ENCODE assay signal across 10 mouse cellular contexts in the genomic region with DNA sequence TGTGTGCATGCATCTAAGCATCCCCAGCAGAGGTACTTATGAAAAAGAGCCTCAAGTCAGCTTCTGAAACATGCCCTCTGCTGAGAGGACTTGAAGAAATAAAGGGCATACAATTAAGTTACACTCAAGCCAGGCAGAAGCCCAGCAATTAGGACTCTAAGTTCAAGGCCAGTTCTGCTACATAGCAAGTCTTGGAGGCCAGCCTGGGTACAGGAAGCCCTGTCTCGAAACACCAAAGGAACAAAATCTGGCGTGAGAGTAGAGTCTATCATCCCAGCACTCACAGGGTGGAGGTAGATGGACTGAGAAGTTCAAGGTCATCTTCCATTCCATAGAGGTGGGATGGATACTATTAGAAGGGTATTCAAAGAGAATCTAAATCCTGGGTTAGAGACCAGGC. TPM values are rescaled to one million over a fixed set of nuclear protein-coding genes. Genes with fewer than 3 reads are reported as not detected.
DNase-seq lines count a peak whose midpoint lies in the region; ATAC-seq and TF ChIP-seq lines count a peak whose summit lies in the region.
"Had no signal": no experiment of that assay in that cellular context is flagged by ENCODE, and none has a peak within 500 bp of the region (broad histone marks: within the 10 kb centered on the region; RNA-seq: fewer than 3 reads in every experiment).

No protein-coding gene starts in this region.

- no peaks in the 10 kb centered on the region for H3K9me3 ChIP-seq in hindbrain, embryonic 14.5 days (ENCODE audit: control insufficient read depth, low read length)
- no peaks in the 10 kb centered on the region for H3K9me3 ChIP-seq in hindbrain, embryonic 10.5 days
- no peaks in the 10 kb centered on the region for H3K9me3 ChIP-seq in midbrain, embryonic 14.5 days (ENCODE audit: control insufficient read depth, low read length)
- H3K9me3 ChIP-seq in midbrain, embryonic 10.5 days (replicated peaks) = no peaks in the 10 kb centered on the region
- no peaks in the 10 kb centered on the region for H3K9me3 ChIP-seq in stomach, postnatal 0 days (ENCODE audit: control insufficient read depth, low read length)
- H3K9me3 ChIP-seq: limb, embryonic 12.5 days had no signal

- no peak for ATAC-seq in hindbrain, embryonic 14.5 days (ENCODE audit: low FRiP score)
- no peak for ATAC-seq in midbrain, embryonic 14.5 days (ENCODE audit: low FRiP score, low TSS enrichment)
- no peak for ATAC-seq in stomach, postnatal 0 days (ENCODE audit: low FRiP score, low TSS enrichment)

- TF ChIP-seq EP300 in heart, adult 2 months (IDR thresholded peaks at IDR 0.05; ENCODE audit: insufficient read depth, low read depth, low read length) = no peak
- no peak for TF ChIP-seq EP300 in stomach, postnatal 0 days (optimal IDR thresholded peaks at IDR 0.05)

- TF ChIP-seq POLR2A in heart, adult 2 months (IDR thresholded peaks at IDR 0.05; ENCODE audit: insufficient read depth, low read depth, low read length) = no peak

- H3K27me3 ChIP-seq in heart, adult 2 months (ENCODE audit: control insufficient read depth, insufficient read depth, low read length) = no peaks in the 10 kb centered on the region
- no peaks in the 10 kb centered on the region for H3K27me3 ChIP-seq in hindbrain, embryonic 14.5 days (ENCODE audit: control insufficient read depth, insufficient read depth, low read length)
- no peaks in the 10 kb centered on the region for H3K27me3 ChIP-seq in hindbrain, embryonic 10.5 days (ENCODE audit: insufficient read depth, poor library complexity, severe bottlenecking)
- H3K27me3 ChIP-seq in midbrain, embryonic 14.5 days (ENCODE audit: control insufficient read depth, insufficient read depth, low read length) = no peaks in the 10 kb centered on the region
- H3K27me3 ChIP-seq in midbrain, embryonic 10.5 days (ENCODE audit: low read depth, poor library complexity, severe bottlenecking) = no peaks in the 10 kb centered on the region
- H3K27me3 ChIP-seq in stomach, postnatal 0 days (ENCODE audit: control insufficient read depth, insufficient read depth, low read length) = no peaks in the 10 kb centered on the region
- H3K27me3 ChIP-seq: limb, embryonic 12.5 days had no signal

- WGBS in heart, adult 2 months = 21% methylated on average over 2 of the region's 2 CpGs
- WGBS in hindbrain, embryonic 14.5 days = 84% methylated on average over 2 of the region's 2 CpGs
- WGBS in hindbrain, embryonic 10.5 days = 91% methylated on average over 2 of the region's 2 CpGs
- WGBS in midbrain, embryonic 14.5 days = 76% methylated on average over 2 of the region's 2 CpGs
- WGBS in midbrain, embryonic 10.5 days = 85% methylated on average over 2 of the region's 2 CpGs
- WGBS in stomach, postnatal 0 days = 72% methylated on average over 2 of the region's 2 CpGs

- H3K36me3 ChIP-seq in heart, adult 2 months (ENCODE audit: control insufficient read depth, insufficient read depth, low read length) = peaks cover 14% of the 10 kb centered on the region
- no peaks in the 10 kb centered on the region for H3K36me3 ChIP-seq in hindbrain, embryonic 14.5 days (replicated peaks; ENCODE audit: control insufficient read depth, insufficient read depth)
- H3K36me3 ChIP-seq in hindbrain, embryonic 10.5 days = peaks cover 5% of the 10 kb centered on the region; the same call in 1 of the 2 replicates
- H3K36me3 ChIP-seq in midbrain, embryonic 14.5 days (ENCODE audit: control insufficient read depth, insufficient read depth, low read length) = no peaks in the 10 kb centered on the region
- H3K36me3 ChIP-seq in midbrain, embryonic 10.5 days = no peaks in the 10 kb centered on the region
- no peaks in the 10 kb centered on the region; the same call in 1 of the 2 replicates for H3K36me3 ChIP-seq in stomach, postnatal 0 days (ENCODE audit: control insufficient read depth, insufficient read depth, low read length)
- H3K36me3 ChIP-seq: limb, embryonic 12.5 days had no signal

- H3K27ac ChIP-seq in heart, adult 2 months = peak overlapping the region; percentile 78
- H3K27ac ChIP-seq in hindbrain, embryonic 14.5 days = peak overlapping the region; percentile 43; the same call in 1 of the 2 replicates
- no peak overlapping the region for H3K27ac ChIP-seq in hindbrain, embryonic 10.5 days
- peak overlapping the region; percentile 32; the same call in 1 of the 2 replicates for H3K27ac ChIP-seq in midbrain, embryonic 14.5 days (replicated peaks; ENCODE audit: low read depth, low read length)
- H3K27ac ChIP-seq in midbrain, embryonic 10.5 days (replicated peaks) = no peak overlapping the region
- no peak overlapping the region for H3K27ac ChIP-seq in stomach, postnatal 0 days (replicated peaks)
- H3K27ac ChIP-seq: limb, embryonic 12.5 days had no signal

- no peak overlapping the region for H3K4me2 ChIP-seq in hindbrain, embryonic 14.5 days (replicated peaks)
- no peak overlapping the region for H3K4me2 ChIP-seq in midbrain, embryonic 14.5 days (ENCODE audit: low read length)
- H3K4me2 ChIP-seq in stomach, postnatal 0 days (replicated peaks; ENCODE audit: low read depth) = no peak overlapping the region
- H3K4me2 ChIP-seq: limb, embryonic 12.5 days had no signal

- no peak for TF ChIP-seq CTCF in heart, adult 2 months (IDR thresholded peaks at IDR 0.05)
- no peak for TF ChIP-seq CTCF in stomach, postnatal 0 days (IDR thresholded peaks at IDR 0.05; ENCODE audit: low read depth)

- no peak for DNase-seq in heart, adult 2 months
- DNase-seq in heart, adult 18-20 months = no peak
- DNase-seq in hindbrain, embryonic 14.5 days (ENCODE audit: low spot score) = no peak
- no peak for DNase-seq in hindbrain, embryonic 10.5 days (ENCODE audit: low spot score)
- no peak for DNase-seq in midbrain, embryonic 14.5 days
- no peak for DNase-seq in midbrain, embryonic 10.5 days (ENCODE audit: low spot score)
- no peak for DNase-seq in stomach, postnatal 0 days (ENCODE audit: low spot score)
- DNase-seq: cerebellum, adult 18-20 months; right cerebral cortex, postnatal 25 days had no signal

- H3K4me1 ChIP-seq in heart, adult 2 months (ENCODE audit: control insufficient read depth, insufficient read depth, low read length) = peaks cover 28% of the 10 kb centered on the region
- H3K4me1 ChIP-seq in hindbrain, embryonic 14.5 days (replicated peaks; ENCODE audit: control insufficient read depth, insufficient read depth, low read length) = peaks cover 52% of the 10 kb centered on the region
- H3K4me1 ChIP-seq in hindbrain, embryonic 10.5 days (replicated peaks) = peaks cover 76% of the 10 kb centered on the region
- H3K4me1 ChIP-seq in midbrain, embryonic 14.5 days (ENCODE audit: control insufficient read depth, insufficient read depth, low read length) = peaks cover 27% of the 10 kb centered on the region
- peaks cover 69% of the 10 kb centered on the region for H3K4me1 ChIP-seq in midbrain, embryonic 10.5 days
- H3K4me1 ChIP-seq in stomach, postnatal 0 days (replicated peaks; ENCODE audit: control insufficient read depth, insufficient read depth) = no peaks in the 10 kb centered on the region; the same call in 1 of the 2 replicates

- intact Hi-C loops in heart, adult 2 months (cut with DNase I) = loop anchor here (10.0 kb wide), 1 partner anchor 230 kb away; no protein-coding TSS in a partner anchor

- H3K9ac ChIP-seq in heart, adult 2 months (ENCODE audit: low read depth, low read length) = no peak overlapping the region
- no peak overlapping the region for H3K9ac ChIP-seq in hindbrain, embryonic 14.5 days
- no peak overlapping the region for H3K9ac ChIP-seq in midbrain, embryonic 14.5 days (replicated peaks; ENCODE audit: low read length)
- H3K9ac ChIP-seq in stomach, postnatal 0 days (ENCODE audit: low read length) = no peak overlapping the region
- H3K9ac ChIP-seq: limb, embryonic 12.5 days had no signal

- peaks cover 16% of the 10 kb centered on the region for H3K79me2 ChIP-seq in heart, adult 2 months (replicated peaks; ENCODE audit: control insufficient read depth, insufficient read depth, low read length)

- no peak overlapping the region; the same call in 1 of the 2 replicates for H3K4me3 ChIP-seq in heart, adult 2 months
- H3K4me3 ChIP-seq in hindbrain, embryonic 14.5 days (replicated peaks; ENCODE audit: low read length) = no peak overlapping the region
- no peak overlapping the region for H3K4me3 ChIP-seq in hindbrain, embryonic 10.5 days
- no peak overlapping the region for H3K4me3 ChIP-seq in midbrain, embryonic 14.5 days (replicated peaks; ENCODE audit: low read depth, low read length)
- no peak overlapping the region for H3K4me3 ChIP-seq in midbrain, embryonic 10.5 days
- H3K4me3 ChIP-seq in stomach, postnatal 0 days (ENCODE audit: low read depth, low read length) = no peak overlapping the region
- H3K4me3 ChIP-seq: limb, embryonic 12.5 days had no signal

RNA-seq across cellular contexts. Expression of a gene that starts 6.8 kb away (rescaled TPM):
- total RNA-seq in heart, adult 2 months (2021) = 100 to 1,000 TPM; 159 to 205 TPM
- polyA plus RNA-seq in heart, adult 2 months (2012; rRNA removed) = 50.7 and 91.1 TPM in 2 replicates
- total RNA-seq in heart, adult 18-20 months (2021) = 100 to 1,000 TPM; 172 to 174 TPM
- 26.2 and 26.4 TPM in 2 replicates for polyA plus RNA-seq in hindbrain, embryonic 14.5 days (2014; fragmentation: Nextera tagmentation; extraction: Ambion mirVana)
- polyA plus RNA-seq in hindbrain, embryonic 10.5 days (2016; fragmentation: Nextera tagmentation; extraction: Ambion mirVana) = 20.4 and 23.1 TPM in 2 replicates
- polyA plus RNA-seq in midbrain, embryonic 14.5 days (2014; fragmentation: Nextera tagmentation; extraction: Ambion mirVana) = 29.7 and 32.7 TPM in 2 replicates
- polyA plus RNA-seq in midbrain, embryonic 10.5 days (2016; fragmentation: Nextera tagmentation; extraction: Ambion mirVana) = 23.5 and 23.9 TPM in 2 replicates
- polyA plus RNA-seq in stomach, postnatal 0 days (2015; fragmentation: Nextera tagmentation; extraction: Ambion mirVana) = 11.8 and 15.0 TPM in 2 replicates

RNA-seq across cellular contexts. Expression of a gene that starts 19.9 kb away (rescaled TPM):
- total RNA-seq in heart, adult 2 months (2021) = 100 to 1,000 TPM; 482 to 571 TPM
- 168 and 230 TPM in 2 replicates for polyA plus RNA-seq in heart, adult 2 months (2012; rRNA removed)
- total RNA-seq in heart, adult 18-20 months (2021) = 100 to 1,000 TPM; 479 to 585 TPM
- 377 and 422 TPM in 2 replicates for polyA plus RNA-seq in hindbrain, embryonic 14.5 days (2014; fragmentation: Nextera tagmentation; extraction: Ambion mirVana)
- 553 and 627 TPM in 2 replicates for polyA plus RNA-seq in hindbrain, embryonic 10.5 days (2016; fragmentation: Nextera tagmentation; extraction: Ambion mirVana)
- 432 and 438 TPM in 2 replicates for polyA plus RNA-seq in midbrain, embryonic 14.5 days (2014; fragmentation: Nextera tagmentation; extraction: Ambion mirVana)
- polyA plus RNA-seq in midbrain, embryonic 10.5 days (2016; fragmentation: Nextera tagmentation; extraction: Ambion mirVana) = 565 and 656 TPM in 2 replicates
- 453 and 464 TPM in 2 replicates for polyA plus RNA-seq in stomach, postnatal 0 days (2015; fragmentation: Nextera tagmentation; extraction: Ambion mirVana)

RNA-seq across cellular contexts. Expression of a gene that starts 35.6 kb away (rescaled TPM):
- 10 to 100 TPM; 22.6 to 23.1 TPM for total RNA-seq in heart, adult 2 months (2021)
- polyA plus RNA-seq in heart, adult 2 months (2012; rRNA removed) = 9.8 and 13.8 TPM in 2 replicates
- total RNA-seq in heart, adult 18-20 months (2021) = 10 to 100 TPM; 23.2 to 23.4 TPM
- polyA plus RNA-seq in hindbrain, embryonic 14.5 days (2014; fragmentation: Nextera tagmentation; extraction: Ambion mirVana) = 34.1 and 37.2 TPM in 2 replicates
- polyA plus RNA-seq in hindbrain, embryonic 10.5 days (2016; fragmentation: Nextera tagmentation; extraction: Ambion mirVana) = 5.4 and 6.6 TPM in 2 replicates
- 32.1 and 35.4 TPM in 2 replicates for polyA plus RNA-seq in midbrain, embryonic 14.5 days (2014; fragmentation: Nextera tagmentation; extraction: Ambion mirVana)
- 3.9 and 5.7 TPM in 2 replicates for polyA plus RNA-seq in midbrain, embryonic 10.5 days (2016; fragmentation: Nextera tagmentation; extraction: Ambion mirVana)
- 1.7 TPM in 2 replicates for polyA plus RNA-seq in stomach, postnatal 0 days (2015; fragmentation: Nextera tagmentation; extraction: Ambion mirVana)

Comparison
In these comparisons a context has a peak if more than half of its experiments do, and no peak if none do; other contexts are left out.
1. H3K27ac ChIP-seq: peak in heart, adult 2 months (single experiment), hindbrain, embryonic 14.5 days (single experiment) and midbrain, embryonic 14.5 days (single experiment); none in hindbrain, embryonic 10.5 days (single experiment), midbrain, embryonic 10.5 days (single experiment) and stomach, postnatal 0 days (single experiment).